Mouse (Mus musculus): ENCODE measurements around the gene Setd1a. TPM values are rescaled to one million over a fixed set of nuclear protein-coding genes. Genes with fewer than 3 reads are reported as not detected.
A peak's percentile ranks its signal among the peaks of the same experiment; 100 is the strongest.

The Setd1a gene
- polyA plus RNA-seq, 1 experiment from 2014 or later = 25.9 TPM

GRCm38 (mm10) chr7:127776878-127777473 is 506 bp downstream of the Setd1a start:
- Histone ChIP-seq H3K4me2 (peak overlapping the region; percentile 68), H3K27me3 (no peaks in the 10 kb centered on the region), H3K36me3 (peaks cover 41% of the 10 kb centered on the region), H3K27ac (peak overlapping the region; percentile 99), H3K4me1 (peaks cover 23% of the 10 kb centered on the region), H3K9ac (peak overlapping the region; percentile 88), H3K4me3 (replicated peaks) (peak overlapping the region; percentile 90), H3K9me3 (replicated peaks) (no peaks in the 10 kb centered on the region)
- peak; percentile 90 for ATAC-seq (replicated peaks; ENCODE audit: low FRiP score)
- WGBS = under 1% methylated on average over 61 of the region's 70 CpGs

- H3K9me3 ChIP-seq (replicated peaks) = no peaks in the 10 kb centered on the region
- peak overlapping the region; percentile 99 for H3K27ac ChIP-seq
- peak overlapping the region; percentile 88 for H3K9ac ChIP-seq
- peaks cover 23% of the 10 kb centered on the region for H3K4me1 ChIP-seq
- peak overlapping the region; percentile 68 for H3K4me2 ChIP-seq
- ATAC-seq (replicated peaks; ENCODE audit: low FRiP score) = peak; percentile 53
- H3K27me3 ChIP-seq = no peaks in the 10 kb centered on the region
- peak overlapping the region; percentile 90 for H3K4me3 ChIP-seq (replicated peaks)
- 3% methylated on average over 59 of the region's 66 CpGs for WGBS
- H3K36me3 ChIP-seq = peaks cover 48% of the 10 kb centered on the region
Measured at GRCm38 (mm10) chr7:127777474-127778266, 1.2 kb downstream of the Setd1a start.

- peaks cover 53% of the 10 kb centered on the region for H3K36me3 ChIP-seq
- no peak for ATAC-seq (replicated peaks; ENCODE audit: low FRiP score)
- H3K4me2 ChIP-seq = peak overlapping the region; percentile 68
- H3K27ac ChIP-seq = no peak overlapping the region
- H3K4me3 ChIP-seq (replicated peaks) = peak overlapping the region; percentile 90
- no peaks in the 10 kb centered on the region for H3K9me3 ChIP-seq (replicated peaks)
- peak overlapping the region; percentile 88 for H3K9ac ChIP-seq
- H3K27me3 ChIP-seq = no peaks in the 10 kb centered on the region
- H3K4me1 ChIP-seq = peaks cover 23% of the 10 kb centered on the region
- 79% methylated on average over 4 of the region's 4 CpGs for WGBS
Measured at GRCm38 (mm10) chr7:127778350-127778749, 1.9 kb downstream of the Setd1a start.

- no peak within 1 kb of the TSS for H3K9ac ChIP-seq
- no peaks in the 10 kb centered on the region for H3K9me3 ChIP-seq (replicated peaks)
- no peak for ATAC-seq (replicated peaks; ENCODE audit: low FRiP score)
- no peak within 1 kb of the TSS for H3K27ac ChIP-seq
- no peak within 1 kb of the TSS for H3K4me3 ChIP-seq (replicated peaks)
- no peaks in the 10 kb centered on the region for H3K4me1 ChIP-seq
- no peaks in the 10 kb centered on the region for H3K27me3 ChIP-seq
- H3K36me3 ChIP-seq = peaks cover 98% of the 10 kb centered on the region
- H3K4me2 ChIP-seq = no peak within 1 kb of the TSS
- WGBS = 88% methylated on average over 7 of the region's 7 CpGs
Measured at GRCm38 (mm10) chr7:127785308-127785707, 8.8 kb downstream of the Setd1a start, which contains the start of gene Gm49388. TSS of gene Gm49388 (plus strand) at chr7:127785608.

- Histone ChIP-seq H3K36me3 (peaks cover 84% of the 10 kb centered on the region), H3K9ac (no peak overlapping the region), H3K27me3 (no peaks in the 10 kb centered on the region), H3K4me1 (peaks cover 9% of the 10 kb centered on the region), H3K9me3 (replicated peaks) (no peaks in the 10 kb centered on the region), H3K4me2 (no peak overlapping the region), H3K4me3 (replicated peaks) (no peak overlapping the region), H3K27ac (no peak overlapping the region)
- WGBS = 91% methylated on average over 23 of the region's 23 CpGs
- ATAC-seq (replicated peaks; ENCODE audit: low FRiP score) = no peak
Measured at GRCm38 (mm10) chr7:127797076-127797845, 20.8 kb downstream of the Setd1a start.

GRCm38 (mm10) chr7:127798591-127798990 is 22.1 kb downstream of the Setd1a start:
- Histone ChIP-seq H3K36me3 (peaks cover 82% of the 10 kb centered on the region), H3K4me3 (replicated peaks) (no peak overlapping the region), H3K27ac (no peak overlapping the region), H3K9ac (no peak overlapping the region), H3K4me1 (peaks cover 9% of the 10 kb centered on the region), H3K27me3 (no peaks in the 10 kb centered on the region), H3K9me3 (replicated peaks) (no peaks in the 10 kb centered on the region), H3K4me2 (no peak overlapping the region)
- 92% methylated on average over 4 of the region's 4 CpGs for WGBS
- no peak for ATAC-seq (replicated peaks; ENCODE audit: low FRiP score)

- H3K36me3 ChIP-seq = peaks cover 82% of the 10 kb centered on the region
- no peak overlapping the region for H3K4me3 ChIP-seq (replicated peaks)
- H3K27me3 ChIP-seq = no peaks in the 10 kb centered on the region
- 87% methylated on average over 13 of the region's 13 CpGs for WGBS
- no peak overlapping the region for H3K9ac ChIP-seq
- no peak overlapping the region for H3K4me2 ChIP-seq
- ATAC-seq (replicated peaks; ENCODE audit: low FRiP score) = no peak
- no peaks in the 10 kb centered on the region for H3K9me3 ChIP-seq (replicated peaks)
- peaks cover 9% of the 10 kb centered on the region for H3K4me1 ChIP-seq
- peak overlapping the region; percentile 1; the same call in 1 of the 2 replicates for H3K27ac ChIP-seq
Measured at GRCm38 (mm10) chr7:127799211-127799610, 22.7 kb downstream of the Setd1a start.

- peak overlapping the region; percentile 1; the same call in 1 of the 2 replicates for H3K27ac ChIP-seq
Measured at GRCm38 (mm10) chr7:127799738-127800137, 23.3 kb downstream of the Setd1a start.

GRCm38 (mm10) chr7:127800435-127801009 is 24.1 kb downstream of the Setd1a start, which contains the start of gene Hsd3b7:
TSS of gene Hsd3b7 (plus strand) at chr7:127800604.
- Histone ChIP-seq H3K4me2 (peak within 1 kb of the TSS; percentile 49), H3K4me1 (peaks cover 9% of the 10 kb centered on the region), H3K27me3 (no peaks in the 10 kb centered on the region), H3K27ac (peak within 1 kb of the TSS; percentile 61), H3K36me3 (peaks cover 74% of the 10 kb centered on the region), H3K4me3 (replicated peaks) (peak within 1 kb of the TSS; percentile 33), H3K9ac (no peak within 1 kb of the TSS), H3K9me3 (replicated peaks) (no peaks in the 10 kb centered on the region)
- ATAC-seq (replicated peaks; ENCODE audit: low FRiP score) = peak; percentile 92
- WGBS = 23% methylated on average over 6 of the region's 6 CpGs

More at GRCm38 (mm10) chr7:127799738-127800137, 23.3 kb downstream of the Setd1a start:
- no peaks in the 10 kb centered on the region for H3K27me3 ChIP-seq
- H3K9me3 ChIP-seq (replicated peaks) = no peaks in the 10 kb centered on the region
- ATAC-seq (replicated peaks; ENCODE audit: low FRiP score) = no peak
- H3K4me3 ChIP-seq (replicated peaks) = no peak overlapping the region
- peaks cover 9% of the 10 kb centered on the region for H3K4me1 ChIP-seq
- peaks cover 79% of the 10 kb centered on the region for H3K36me3 ChIP-seq
- WGBS = 87% methylated on average over 1 of the region's 1 CpGs
- H3K9ac ChIP-seq = no peak overlapping the region
- H3K4me2 ChIP-seq = no peak overlapping the region

- H3K9ac ChIP-seq = no peak overlapping the region
- H3K27ac ChIP-seq = peak overlapping the region; percentile 61
- H3K27me3 ChIP-seq = no peaks in the 10 kb centered on the region
- H3K4me3 ChIP-seq (replicated peaks) = peak overlapping the region; percentile 33
- 91% methylated on average over 8 of the region's 8 CpGs for WGBS
- H3K4me2 ChIP-seq = peak overlapping the region; percentile 49
- 0 out of 2 replicates have a peak, but pooled peaks have one; percentile 7 for ATAC-seq (replicated peaks; ENCODE audit: low FRiP score)
- H3K4me1 ChIP-seq = peaks cover 9% of the 10 kb centered on the region
- peaks cover 68% of the 10 kb centered on the region for H3K36me3 ChIP-seq
- no peaks in the 10 kb centered on the region for H3K9me3 ChIP-seq (replicated peaks)
Measured at GRCm38 (mm10) chr7:127801010-127801621, 24.6 kb downstream of the Setd1a start.

- no peak for ATAC-seq (replicated peaks; ENCODE audit: low FRiP score)
- Histone ChIP-seq H3K4me1 (peaks cover 9% of the 10 kb centered on the region), H3K9me3 (replicated peaks) (no peaks in the 10 kb centered on the region), H3K27ac (no peak overlapping the region), H3K27me3 (no peaks in the 10 kb centered on the region), H3K36me3 (peaks cover 56% of the 10 kb centered on the region), H3K4me3 (replicated peaks) (no peak overlapping the region), H3K4me2 (no peak overlapping the region), H3K9ac (no peak overlapping the region)
- 91% methylated on average over 17 of the region's 17 CpGs for WGBS
Measured at GRCm38 (mm10) chr7:127802313-127802712, 25.8 kb downstream of the Setd1a start.

Data from kidney, embryonic 15.5 days (tissue).